Mouse (Mus musculus) urinary bladder, postnatal 4 days (tissue): ENCODE data around the gene Pim1.

ENCODE experiments used
- DNase-seq, 2 experiments: peaks; one replicate each; pipeline ENCODE4 v3.0.0; 2021 to 2022; ENCODE audit warnings: low spot score in 2 of 2

Pim1 gene

GRCm38 (mm10) chr17:29465405-29466010, 25.0 kb upstream of the Pim1 start:
- no peak for DNase-seq

- DNase-seq, result no peak
These were observed 23.5 kb upstream of the Pim1 start for GRCm38 (mm10) chr17:29467030-29467429.

GRCm38 (mm10) chr17:29473466-29473865, 17.1 kb upstream of the Pim1 start:
- DNase-seq, result no peak

- DNase-seq, result no peak
These were observed 16.5 kb upstream of the Pim1 start for GRCm38 (mm10) chr17:29474036-29474435.

GRCm38 (mm10) chr17:29475142-29475541, 15.4 kb upstream of the Pim1 start:
- DNase-seq, result no peak

GRCm38 (mm10) chr17:29476461-29476860, 14.1 kb upstream of the Pim1 start:
- no peak for DNase-seq

- DNase-seq, result no peak
These were observed 13.2 kb upstream of the Pim1 start for GRCm38 (mm10) chr17:29477357-29477756.

- no peak for DNase-seq
These were observed 12.3 kb upstream of the Pim1 start for GRCm38 (mm10) chr17:29478271-29478670.

GRCm38 (mm10) chr17:29480256-29480655, 10.3 kb upstream of the Pim1 start:
- DNase-seq, result no peak

- DNase-seq, result no peak
These were observed 7.9 kb upstream of the Pim1 start for GRCm38 (mm10) chr17:29482632-29483031.

GRCm38 (mm10) chr17:29483282-29483681, 7.3 kb upstream of the Pim1 start:
- no peak for DNase-seq

GRCm38 (mm10) chr17:29484431-29484830, 6.1 kb upstream of the Pim1 start:
- no peak for DNase-seq

GRCm38 (mm10) chr17:29485336-29486233, 5.0 kb upstream of the Pim1 start:
- no peak for DNase-seq

GRCm38 (mm10) chr17:29488257-29488977, 2.1 kb upstream of the Pim1 start:
- DNase-seq, result no peak

GRCm38 (mm10) chr17:29488978-29489970, 1.3 kb upstream of the Pim1 start:
- peak in 1 of 2 experiments; percentile 42 for DNase-seq

- DNase-seq, result peak; percentile 99
These were observed 411 bp upstream of the Pim1 start for GRCm38 (mm10) chr17:29489971-29490712.

GRCm38 (mm10) chr17:29491591-29492268, 1.2 kb downstream of the Pim1 start:
- peak in 1 of 2 experiments; percentile 49 for DNase-seq

GRCm38 (mm10) chr17:29492269-29493191, 2.0 kb downstream of the Pim1 start:
- peak in 1 of 2 experiments; percentile 66 for DNase-seq
